Mouse (Mus musculus): ENCODE data around the gene Zfp988. TPM values are rescaled to one million over a fixed set of nuclear protein-coding genes. Genes with fewer than 3 reads are reported as not detected.
"Not testable (repeated sequence)": the region's sequence is repeated elsewhere in the genome, so short reads cannot be mapped to it uniquely, and the experiment has no call there.

Zfp988 gene
- polyA plus RNA-seq, 1 experiment from 2014 or later: 0.36 TPM

DNA sequence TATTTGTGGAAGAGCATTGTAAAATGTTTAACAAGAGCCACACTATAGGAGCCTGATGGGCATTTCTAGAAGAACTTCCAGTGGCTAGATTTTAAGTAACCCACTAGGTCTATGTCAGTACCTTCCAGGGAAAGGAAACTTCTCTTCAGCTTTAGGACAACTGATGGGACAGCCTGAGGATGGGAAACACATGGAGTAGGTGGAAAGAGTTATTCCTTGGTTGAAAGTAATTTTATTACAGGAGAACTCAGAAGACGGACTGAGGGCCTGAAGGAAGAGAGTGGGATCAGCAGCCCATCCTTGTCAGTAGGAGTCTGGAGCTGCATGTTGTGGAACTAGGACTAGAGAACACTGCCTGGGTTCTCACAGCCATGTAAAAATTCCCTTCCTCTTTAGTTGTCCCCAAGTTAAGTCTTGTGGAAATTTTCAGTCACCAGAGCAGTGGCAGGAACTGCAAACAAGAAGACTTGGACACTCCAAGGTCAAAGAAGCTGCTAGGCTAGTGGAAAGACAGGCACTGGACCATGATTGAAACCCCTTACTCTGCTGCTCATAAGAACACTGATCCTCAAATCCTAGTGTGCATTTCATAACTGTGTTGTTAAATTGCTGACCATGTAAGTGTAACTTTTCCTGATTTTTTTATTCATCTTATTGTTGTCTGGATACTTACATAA, 30.4 kb downstream of the Zfp988 start:
- H3K4me3 ChIP-seq (replicated peaks); H3K27ac ChIP-seq; H3K4me2 ChIP-seq (replicated peaks); H3K4me1 ChIP-seq (replicated peaks); H3K36me3 ChIP-seq; H3K27me3 ChIP-seq (replicated peaks); H3K9ac ChIP-seq: not testable (repeated sequence)
- ATAC-seq: peak; percentile 36; the same call in 1 of the 2 replicates
- WGBS: 22% methylated on average over 1 of the region's 1 CpGs
- peaks cover 39% of the 10 kb centered on the region for H3K9me3 ChIP-seq

GRCm38 (mm10) chr4:147336368-147337195, 31.1 kb downstream of the Zfp988 start:
- H3K36me3 ChIP-seq; H3K27ac ChIP-seq; H3K4me2 ChIP-seq (replicated peaks); H3K9ac ChIP-seq; H3K4me3 ChIP-seq (replicated peaks); H3K4me1 ChIP-seq (replicated peaks); H3K27me3 ChIP-seq (replicated peaks): not testable (repeated sequence)
- ATAC-seq: peak; percentile 53
- WGBS: 67% methylated on average over 6 of the region's 6 CpGs
- peaks cover 41% of the 10 kb centered on the region for H3K9me3 ChIP-seq

DNA sequence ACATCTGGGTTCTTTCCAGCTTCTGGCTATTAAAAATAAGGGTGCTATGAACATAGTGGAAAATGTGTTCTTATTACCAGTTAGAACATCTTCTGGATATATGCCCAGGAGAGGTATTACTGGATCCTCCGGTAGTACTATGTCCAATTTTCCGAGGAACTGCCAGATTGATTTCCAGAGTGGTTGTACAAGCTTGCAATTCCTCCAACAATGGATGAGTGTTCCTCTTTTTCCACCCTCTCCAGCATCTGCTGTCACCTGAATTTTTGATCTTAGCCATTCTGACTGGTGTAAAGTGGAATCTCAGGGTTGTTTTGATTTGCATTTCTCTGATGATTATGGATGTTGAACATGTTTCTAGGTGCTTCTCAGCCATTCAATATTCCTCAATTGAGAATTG, 32.0 kb downstream of the Zfp988 start:
- not testable (repeated sequence) for H3K4me3 ChIP-seq (replicated peaks); ATAC-seq; H3K9ac ChIP-seq; H3K4me2 ChIP-seq (replicated peaks); H3K36me3 ChIP-seq; H3K27ac ChIP-seq; H3K27me3 ChIP-seq (replicated peaks); H3K4me1 ChIP-seq (replicated peaks)
- H3K9me3 ChIP-seq: peaks cover 41% of the 10 kb centered on the region
- WGBS: 89% methylated on average over 2 of the region's 2 CpGs

DNA sequence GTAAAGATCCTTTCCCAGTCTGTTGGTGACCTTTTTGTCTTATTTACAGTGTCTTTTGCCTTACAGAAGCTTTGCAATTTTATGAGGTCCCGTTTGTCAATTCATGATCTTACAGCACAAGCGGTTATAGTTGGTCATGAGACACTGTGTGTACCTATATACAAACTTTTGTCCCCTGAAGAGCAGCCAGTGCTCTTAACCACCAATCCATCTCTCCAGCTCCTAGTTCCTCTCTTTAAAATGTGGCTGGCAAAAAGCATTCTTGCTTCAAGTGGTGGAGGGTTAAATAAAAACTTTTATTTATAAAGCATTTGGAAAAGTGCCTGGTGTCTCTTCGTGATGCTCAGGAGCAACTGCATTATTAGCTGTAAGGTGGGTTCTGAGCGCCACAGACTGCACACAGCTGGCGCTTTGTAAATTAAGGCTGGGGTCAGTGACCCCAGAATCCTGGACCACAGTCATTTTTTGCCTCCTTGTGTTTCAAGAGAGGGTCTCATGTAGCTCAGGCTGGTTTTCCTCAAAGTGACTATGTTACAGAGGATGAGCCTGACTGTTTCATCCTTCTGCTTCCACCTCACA, 32.6 kb downstream of the Zfp988 start:
- Histone ChIP-seq H3K4me3 (replicated peaks) (no peak overlapping the region), H3K27me3 (replicated peaks) (no peaks in the 10 kb centered on the region), H3K4me2 (replicated peaks) (no peak overlapping the region), H3K27ac (no peak overlapping the region), H3K36me3 (no peaks in the 10 kb centered on the region), H3K9me3 (peaks cover 45% of the 10 kb centered on the region), H3K9ac (no peak overlapping the region), H3K4me1 (replicated peaks) (no peaks in the 10 kb centered on the region)
- WGBS: 70% methylated on average over 5 of the region's 5 CpGs
- ATAC-seq: peak; percentile 51; the same call in 1 of the 2 replicates

DNA sequence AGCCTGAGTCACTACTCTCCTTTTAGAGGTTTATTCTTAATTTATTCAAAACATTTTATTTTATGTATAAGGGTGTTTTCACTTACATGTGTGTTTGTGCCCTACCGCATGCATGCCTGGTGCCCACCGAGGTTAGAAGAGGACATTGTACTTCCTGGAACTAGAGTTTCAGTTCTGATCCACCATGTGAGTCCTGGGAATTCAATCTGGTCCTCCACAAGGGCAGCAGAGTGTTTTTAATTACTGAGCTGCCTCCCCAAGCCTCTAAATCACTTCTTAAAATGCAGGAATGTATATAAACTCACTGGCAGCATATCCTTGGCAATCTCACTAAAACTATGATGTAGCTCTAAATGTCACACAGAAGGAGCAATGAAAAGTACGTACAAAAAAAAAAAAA, 33.2 kb downstream of the Zfp988 start:
- 75% methylated on average over 3 of the region's 3 CpGs for WGBS
- not testable (repeated sequence) for H3K9ac ChIP-seq; H3K4me1 ChIP-seq (replicated peaks); H3K27me3 ChIP-seq (replicated peaks); H3K36me3 ChIP-seq; H3K4me2 ChIP-seq (replicated peaks); ATAC-seq; H3K4me3 ChIP-seq (replicated peaks); H3K27ac ChIP-seq
- H3K9me3 ChIP-seq: peaks cover 50% of the 10 kb centered on the region

GRCm38 (mm10) chr4:147339601-147340219, 34.2 kb downstream of the Zfp988 start:
- H3K4me3 ChIP-seq (replicated peaks); H3K4me2 ChIP-seq (replicated peaks); H3K36me3 ChIP-seq; H3K4me1 ChIP-seq (replicated peaks); H3K9ac ChIP-seq; H3K27me3 ChIP-seq (replicated peaks); ATAC-seq; H3K27ac ChIP-seq: not testable (repeated sequence)
- whole genome bisulfite sequencing: 71% methylated on average over 7 of the region's 7 CpGs
- peaks cover 50% of the 10 kb centered on the region for H3K9me3 ChIP-seq

DNA sequence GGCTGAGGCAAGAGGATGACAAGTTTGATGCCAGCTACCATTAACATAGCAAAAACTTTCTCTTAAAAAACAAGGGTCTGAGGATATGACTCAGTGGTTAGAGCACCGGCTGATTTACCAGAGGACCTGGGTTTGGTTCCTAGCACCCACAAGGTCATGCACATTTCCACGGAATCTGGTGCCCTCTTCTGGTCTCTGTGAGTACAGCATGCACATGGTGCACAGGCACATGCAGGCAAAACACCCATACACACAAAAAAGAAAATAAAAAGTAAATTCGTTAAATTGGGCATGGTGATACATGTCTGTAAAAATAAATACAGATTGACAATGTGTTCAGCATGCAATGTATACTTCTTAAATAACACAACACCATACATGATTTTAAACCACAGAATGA, 34.8 kb downstream of the Zfp988 start:
- 66% methylated on average over 3 of the region's 3 CpGs for WGBS
- not testable (repeated sequence) for H3K27ac ChIP-seq; H3K36me3 ChIP-seq; H3K4me2 ChIP-seq (replicated peaks); H3K27me3 ChIP-seq (replicated peaks); H3K4me3 ChIP-seq (replicated peaks); ATAC-seq; H3K9ac ChIP-seq; H3K4me1 ChIP-seq (replicated peaks)
- H3K9me3 ChIP-seq: peaks cover 46% of the 10 kb centered on the region

- WGBS: 83% methylated on average over 3 of the region's 3 CpGs
- not testable (repeated sequence) for H3K4me2 ChIP-seq (replicated peaks); H3K4me3 ChIP-seq (replicated peaks); ATAC-seq; H3K9ac ChIP-seq; H3K4me1 ChIP-seq (replicated peaks); H3K36me3 ChIP-seq; H3K27me3 ChIP-seq (replicated peaks); H3K27ac ChIP-seq
- H3K9me3 ChIP-seq: peaks cover 40% of the 10 kb centered on the region
Measured at GRCm38 (mm10) chr4:147340876-147341275, 35.4 kb downstream of the Zfp988 start.

GRCm38 (mm10) chr4:147343042-147343908, 37.8 kb downstream of the Zfp988 start:
- not testable (repeated sequence) for H3K4me3 ChIP-seq (replicated peaks); H3K27ac ChIP-seq; H3K4me1 ChIP-seq (replicated peaks); H3K27me3 ChIP-seq (replicated peaks); H3K4me2 ChIP-seq (replicated peaks); H3K9ac ChIP-seq; H3K36me3 ChIP-seq
- 75% methylated on average over 6 of the region's 6 CpGs for WGBS
- ATAC-seq: peak; percentile 81
- peaks cover 30% of the 10 kb centered on the region for H3K9me3 ChIP-seq

DNA sequence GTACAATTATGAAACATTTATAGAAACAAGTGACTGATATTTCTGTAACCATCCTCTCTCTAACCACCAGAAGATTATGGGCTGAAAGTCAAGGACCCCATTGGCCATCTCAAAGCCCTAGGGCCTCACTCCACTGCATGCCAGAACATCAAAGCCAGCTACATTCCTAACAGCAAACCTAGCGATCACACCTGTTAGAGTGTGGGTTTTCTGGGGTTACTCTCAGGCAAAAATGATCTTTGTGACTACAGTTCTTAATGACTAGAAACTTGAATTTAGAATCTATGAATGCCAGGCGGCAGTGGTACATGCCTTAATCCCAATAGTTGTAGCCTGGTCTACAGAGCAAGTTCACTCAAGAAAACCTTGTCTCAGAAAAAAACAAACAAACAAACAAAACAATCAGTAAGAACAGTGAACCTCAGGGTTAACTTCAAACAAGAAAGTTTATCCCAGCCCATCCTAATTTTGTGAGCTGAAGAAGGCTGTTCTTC, 39.6 kb downstream of the Zfp988 start:
- not testable (repeated sequence) for H3K4me3 ChIP-seq (replicated peaks); H3K9ac ChIP-seq; H3K36me3 ChIP-seq; H3K4me1 ChIP-seq (replicated peaks); H3K27ac ChIP-seq; H3K27me3 ChIP-seq (replicated peaks); ATAC-seq; H3K4me2 ChIP-seq (replicated peaks)
- H3K9me3 ChIP-seq: peaks cover 33% of the 10 kb centered on the region
- WGBS: 88% methylated on average over 2 of the region's 2 CpGs

DNA sequence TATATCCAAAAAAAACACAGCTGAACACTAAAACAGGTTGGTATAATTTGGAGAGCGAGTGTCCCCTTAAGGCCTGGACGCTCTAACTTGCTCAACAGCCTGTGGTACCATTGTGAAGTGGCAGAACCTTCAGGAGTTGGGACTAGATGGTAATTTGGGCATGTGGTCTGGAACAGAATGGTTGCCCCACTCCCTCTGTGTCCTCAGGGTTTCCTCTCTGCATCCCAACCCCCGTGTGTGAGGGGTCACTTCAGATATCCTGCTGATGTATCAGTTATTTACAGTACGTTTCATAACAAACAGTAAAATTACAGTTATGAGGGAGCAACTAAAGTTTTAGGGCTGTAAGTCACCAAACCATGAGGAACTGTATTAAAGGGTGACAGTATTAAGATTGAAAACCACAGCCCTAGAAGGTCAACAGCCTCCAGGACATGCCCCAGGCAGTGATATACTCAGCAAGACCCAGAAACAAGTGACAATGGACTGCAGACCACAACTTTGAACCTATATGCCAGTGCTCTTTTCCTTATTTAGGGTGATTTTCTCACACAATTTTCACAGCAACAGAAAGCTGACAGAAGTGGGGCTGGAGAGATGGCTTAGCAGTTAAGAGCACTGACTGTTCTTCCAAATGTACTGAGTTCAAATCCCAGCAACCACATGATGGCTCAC, 41.0 kb downstream of the Zfp988 start:
- H3K27ac ChIP-seq; H3K36me3 ChIP-seq; H3K9ac ChIP-seq; H3K4me3 ChIP-seq (replicated peaks); H3K4me2 ChIP-seq (replicated peaks); H3K4me1 ChIP-seq (replicated peaks); H3K27me3 ChIP-seq (replicated peaks); ATAC-seq: not testable (repeated sequence)
- 67% methylated on average over 4 of the region's 4 CpGs for WGBS
- peaks cover 37% of the 10 kb centered on the region for H3K9me3 ChIP-seq
